Mouse (Mus musculus) cortical plate, adult 2 months (tissue): ENCODE data around the gene Vmn1r5. TPM values are rescaled to one million over a fixed set of nuclear protein-coding genes. Genes with fewer than 3 reads are reported as not detected.
"Not testable (repeated sequence)": the region's sequence is repeated elsewhere in the genome, so short reads cannot be mapped to it uniquely, and the experiment has no call there.

Experiments
- H3K27ac ChIP-seq: fragments of 200-500 bp; 2 replicates; pipeline ENCODE4 v1.5.1; 2012; ENCODE audit warnings: low read length, control low read depth, inconsistent platforms; ENCODE audit not compliant: insufficient read depth
- H3K4me1 ChIP-seq: fragments of 200-500 bp; 2 replicates; pipeline ENCODE4 v1.6.1; 2011; ENCODE audit warnings: low read length; ENCODE audit not compliant: control insufficient read depth, insufficient read depth
- H3K4me3 ChIP-seq: fragments of 200-500 bp; 2 replicates; pipeline ENCODE4 v1.5.1; 2011; ENCODE audit warnings: mild to moderate bottlenecking, low read length, control low read depth; ENCODE audit not compliant: insufficient read depth
- CTCF ChIP-seq: fragments of 200-500 bp; IDR thresholded peaks from 2 replicates; pipeline ENCODE4 v1.5.1; 2011; ENCODE audit warnings: mild to moderate bottlenecking, control low read depth, low read length; ENCODE audit not compliant: insufficient read depth; ENCODE audit errors: extremely low read depth
- POLR2A ChIP-seq: fragments of 200-500 bp; IDR thresholded peaks from 2 replicates; pipeline ENCODE4 v1.6.1; 2011; ENCODE audit warnings: mild to moderate bottlenecking, low read length, control low read depth; ENCODE audit not compliant: insufficient read depth; ENCODE audit errors: extremely low read depth
- polyA plus RNA-seq: library from polyadenylated mRNA; depleted of rRNA; stranded (reverse); fragments of >200 nt; gene quantifications from 2 replicates; pipeline ENCODE4 v1.2.3, GENCODE M21; 2012; rRNA removed

The Vmn1r5 gene
- not detected in 2 replicates for polyA plus RNA-seq

GRCm38 (mm10) chr6:56969973-56970372, at the start of gene Vmn1r5:
Vmn1r5 (plus strand) TSS chr6:56970273.
- TF ChIP-seq CTCF = no peak
- no peak for TF ChIP-seq POLR2A
- H3K4me1 ChIP-seq = no peaks in the 10 kb centered on the region
- no peak within 1 kb of the TSS for H3K27ac ChIP-seq
- no peak within 1 kb of the TSS for H3K4me3 ChIP-seq

GRCm38 (mm10) chr6:56923331-56923725, 46.7 kb upstream of the Vmn1r5 start:
- Histone ChIP-seq H3K4me3 (peak overlapping the region; percentile 44), H3K4me1 (peaks cover 2% of the 10 kb centered on the region; the same call in 1 of the 2 replicates), H3K27ac (peak overlapping the region; percentile 66)
- no peak for TF ChIP-seq POLR2A
- TF ChIP-seq CTCF = no peak

- TF ChIP-seq CTCF (no peak), POLR2A (peak; percentile 66)
- peak within 1 kb of the TSS; percentile 66 for H3K27ac ChIP-seq
Observed at GRCm38 (mm10) chr6:56923726-56924707, 46.1 kb upstream of the Vmn1r5 start, which contains the start of the genes Nt5c3 and Vmn1r4. Nt5c3 (minus strand) TSS chr6:56923932. Vmn1r4 (plus strand) TSS chr6:56924015.

GRCm38 (mm10) chr6:56931648-56932415, 38.2 kb upstream of the Vmn1r5 start:
- no peak overlapping the region for H3K27ac ChIP-seq
- no peak overlapping the region for H3K4me3 ChIP-seq
- H3K4me1 ChIP-seq = no peaks in the 10 kb centered on the region
- no peak for TF ChIP-seq CTCF
- TF ChIP-seq POLR2A = no peak

More at GRCm38 (mm10) chr6:56923726-56924707, 46.1 kb upstream of the Vmn1r5 start, which contains the start of the genes Nt5c3 and Vmn1r4:
- peaks cover 2% of the 10 kb centered on the region; the same call in 1 of the 2 replicates for H3K4me1 ChIP-seq
- H3K4me3 ChIP-seq = peak within 1 kb of the TSS; percentile 44

- Histone ChIP-seq H3K4me1 (no peaks in the 10 kb centered on the region), H3K27ac (no peak overlapping the region), H3K4me3 (no peak overlapping the region)
- TF ChIP-seq POLR2A (no peak), CTCF (no peak)
Observed at GRCm38 (mm10) chr6:56932464-56932863, 37.6 kb upstream of the Vmn1r5 start.

- H3K4me3 ChIP-seq = no peak overlapping the region
- TF ChIP-seq POLR2A (no peak), CTCF (no peak)
- H3K4me1 ChIP-seq = no peaks in the 10 kb centered on the region
- H3K27ac ChIP-seq = no peak overlapping the region
Observed at GRCm38 (mm10) chr6:56934366-56934765, 35.7 kb upstream of the Vmn1r5 start.

GRCm38 (mm10) chr6:56956436-56956835, 13.6 kb upstream of the Vmn1r5 start:
- Histone ChIP-seq H3K27ac (no peak overlapping the region), H3K4me1 (no peaks in the 10 kb centered on the region), H3K4me3 (no peak overlapping the region)
- TF ChIP-seq POLR2A = no peak
- TF ChIP-seq CTCF = no peak

GRCm38 (mm10) chr6:56996943-56997342, 26.9 kb downstream of the Vmn1r5 start, which contains the start of gene Vmn1r6:
Vmn1r6 (plus strand) TSS chr6:56997243.
- H3K4me1 ChIP-seq = no peaks in the 10 kb centered on the region

GRCm38 (mm10) chr6:57025224-57025623, 55.2 kb downstream of the Vmn1r5 start, which contains the start of gene Vmn1r7:
Vmn1r7 (minus strand) TSS chr6:57025324.
- H3K27ac ChIP-seq, H3K4me1 ChIP-seq, H3K4me3 ChIP-seq: not testable (repeated sequence)

More at GRCm38 (mm10) chr6:56996943-56997342, 26.9 kb downstream of the Vmn1r5 start, which contains the start of gene Vmn1r6:
- no peak within 1 kb of the TSS for H3K27ac ChIP-seq
- TF ChIP-seq POLR2A = no peak
- no peak for TF ChIP-seq CTCF
- H3K4me3 ChIP-seq = no peak within 1 kb of the TSS
